Mouse (Mus musculus) midbrain, postnatal 0 days (tissue): ENCODE results near the gene Fastkd5. TPM values are rescaled to one million over a fixed set of nuclear protein-coding genes. Genes with fewer than 3 reads are reported as not detected.
"Not testable (repeated sequence)": the region's sequence is repeated elsewhere in the genome, so short reads cannot be mapped to it uniquely, and the experiment has no call there.

Experiments used
- ATAC-seq: fragments of 200-750 bp; cut with Nextera tagmentation; 2 replicates; pipeline ENCODE4 v1.8.0; 2017; ENCODE audit warnings: moderate number of reproducible peaks, mild to moderate bottlenecking, moderate TSS enrichment, moderate library complexity; ENCODE audit not compliant: low FRiP score
- DNase-seq: peaks from one replicate; pipeline ENCODE4 v3.0.0-alpha.2; 2015; ENCODE audit warnings: low spot score
- H3K27ac ChIP-seq: fragments of 300-500 bp; sonication (generic); 2 replicates; pipeline ENCODE4 v1.5.1; 2014; ENCODE audit warnings: low read depth, mild to moderate bottlenecking, low read length, mixed read lengths
- H3K27me3 ChIP-seq: fragments of 300-500 bp; sonication (generic); 2 replicates; pipeline ENCODE4 v1.6.1; 2014; ENCODE audit warnings: low read length, control low read depth, mixed read lengths; ENCODE audit not compliant: insufficient read depth
- H3K36me3 ChIP-seq: fragments of 300-500 bp; sonication (generic); 2 replicates; pipeline ENCODE4 v1.6.1; 2014; ENCODE audit warnings: low read length, control low read depth, mixed read lengths; ENCODE audit not compliant: insufficient read depth
- H3K4me1 ChIP-seq: fragments of 300-500 bp; sonication (generic); 2 replicates; pipeline ENCODE4 v1.6.1; 2014; ENCODE audit warnings: mild to moderate bottlenecking, control low read depth, antibody characterized with exemption, low read length, mixed read lengths; ENCODE audit not compliant: insufficient read depth
- H3K4me2 ChIP-seq: fragments of 300-500 bp; sonication (generic); 2 replicates; pipeline ENCODE4 v1.6.1; 2014; ENCODE audit warnings: low read depth, mild to moderate bottlenecking, low read length, mixed read lengths; ENCODE audit not compliant: poor library complexity, severe bottlenecking
- H3K4me3 ChIP-seq: fragments of 300-500 bp; sonication (generic); 2 replicates; pipeline ENCODE4 v1.5.1; 2014; ENCODE audit warnings: low read depth, mild to moderate bottlenecking, low read length, moderate library complexity
- H3K9ac ChIP-seq: fragments of 300-500 bp; sonication (generic); replicated peaks from 2 replicates; pipeline ENCODE4 v1.6.1; 2014; ENCODE audit warnings: mild to moderate bottlenecking, low read length, moderate library complexity, mixed read lengths; ENCODE audit not compliant: poor library complexity, severe bottlenecking
- H3K9me3 ChIP-seq: fragments of 300-500 bp; sonication (generic); 2 replicates; pipeline ENCODE4 v1.6.1; 2016; ENCODE audit warnings: low read length, control low read depth
- CTCF ChIP-seq: IDR thresholded peaks from 2 replicates; pipeline ENCODE4 v1.5.1; 2016; ENCODE audit warnings: antibody characterized with exemption, mild to moderate bottlenecking
- WGBS: fragments of 180-500 bp; shearing (Covaris S2); extraction: QIAGEN DNeasy Blood & Tissue Kit; methylation state at CpG from one replicate; pipeline ENCODE4 v1.1.7; 2014; 5-methylcytosine and 5-hydroxymethylcytosine counted together
- polyA plus RNA-seq: library from polyadenylated mRNA; unstranded; fragments of >200 nt; fragmentation: Nextera tagmentation; extraction: Ambion mirVana; gene quantifications from 2 replicates; pipeline ENCODE4 v1.2.1, GENCODE M21; 2015
- total RNA-seq: library from RNA; depleted of rRNA; stranded (reverse); fragments of >200 nt; gene quantifications from 2 replicates; pipeline ENCODE4 v1.2.3, GENCODE M21; 2014

Gene Fastkd5
- total and polyA plus RNA-seq, 2 experiments from 2014 or later = 5.9 to 7.9 TPM

GRCm38 (mm10) chr2:130658530-130658929 is 28.7 kb upstream of the Fastkd5 start:
- no peaks in the 10 kb centered on the region for H3K27me3 ChIP-seq
- no peak for TF ChIP-seq CTCF
- H3K27ac ChIP-seq = no peak overlapping the region
- H3K4me3 ChIP-seq = no peak overlapping the region
- DNase-seq = no peak
- H3K9me3 ChIP-seq = no peaks in the 10 kb centered on the region
- 96% methylated on average over 10 of the region's 10 CpGs for WGBS
- peaks cover 71% of the 10 kb centered on the region for H3K36me3 ChIP-seq
- H3K4me2 ChIP-seq = no peak overlapping the region
- H3K4me1 ChIP-seq = peaks cover 10% of the 10 kb centered on the region; the same call in 1 of the 2 replicates
- H3K9ac ChIP-seq = no peak overlapping the region
- no peak for ATAC-seq

DNA sequence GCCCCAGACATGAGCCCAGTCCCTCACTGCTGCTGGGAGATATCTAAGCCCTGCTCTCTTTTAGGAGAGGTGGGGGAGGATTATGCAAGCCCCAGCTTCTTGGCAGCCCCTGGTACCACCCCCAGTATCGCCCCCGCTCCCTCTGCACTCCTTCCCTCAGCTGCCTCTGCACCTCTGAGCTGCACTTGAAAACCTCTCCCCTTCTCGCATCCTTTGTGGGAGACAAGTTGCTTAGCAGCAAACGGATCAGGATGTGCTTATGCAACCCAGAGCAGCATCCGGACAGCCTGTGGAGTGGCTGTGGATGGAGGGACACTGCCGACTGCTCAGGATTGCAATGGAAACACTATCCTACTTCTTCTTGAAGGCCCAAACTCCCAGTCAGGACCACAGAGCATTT is 27.7 kb upstream of the Fastkd5 start:
- Histone ChIP-seq H3K9ac (no peak overlapping the region), H3K4me1 (0 out of 2 replicates have a peak, but pooled peaks cover under 1% of the 10 kb centered on the region), H3K4me3 (no peak overlapping the region), H3K36me3 (peaks cover 73% of the 10 kb centered on the region), H3K4me2 (no peak overlapping the region), H3K27ac (no peak overlapping the region), H3K9me3 (no peaks in the 10 kb centered on the region), H3K27me3 (no peaks in the 10 kb centered on the region)
- no peak for TF ChIP-seq CTCF
- ATAC-seq (no peak), DNase-seq (no peak)
- 84% methylated on average over 6 of the region's 6 CpGs for WGBS

- ATAC-seq = no peak
- no peaks in the 10 kb centered on the region for H3K27me3 ChIP-seq
- no peak overlapping the region for H3K27ac ChIP-seq
- no peaks in the 10 kb centered on the region for H3K4me1 ChIP-seq
- H3K9me3 ChIP-seq = no peaks in the 10 kb centered on the region
- no peak overlapping the region for H3K4me2 ChIP-seq
- H3K36me3 ChIP-seq = peaks cover 68% of the 10 kb centered on the region
- no peak for DNase-seq
- 97% methylated on average over 9 of the region's 9 CpGs for WGBS
- no peak for TF ChIP-seq CTCF
- H3K4me3 ChIP-seq = no peak overlapping the region
- no peak overlapping the region for H3K9ac ChIP-seq
Measured at GRCm38 (mm10) chr2:130656536-130656935, 26.7 kb upstream of the Fastkd5 start.

DNA sequence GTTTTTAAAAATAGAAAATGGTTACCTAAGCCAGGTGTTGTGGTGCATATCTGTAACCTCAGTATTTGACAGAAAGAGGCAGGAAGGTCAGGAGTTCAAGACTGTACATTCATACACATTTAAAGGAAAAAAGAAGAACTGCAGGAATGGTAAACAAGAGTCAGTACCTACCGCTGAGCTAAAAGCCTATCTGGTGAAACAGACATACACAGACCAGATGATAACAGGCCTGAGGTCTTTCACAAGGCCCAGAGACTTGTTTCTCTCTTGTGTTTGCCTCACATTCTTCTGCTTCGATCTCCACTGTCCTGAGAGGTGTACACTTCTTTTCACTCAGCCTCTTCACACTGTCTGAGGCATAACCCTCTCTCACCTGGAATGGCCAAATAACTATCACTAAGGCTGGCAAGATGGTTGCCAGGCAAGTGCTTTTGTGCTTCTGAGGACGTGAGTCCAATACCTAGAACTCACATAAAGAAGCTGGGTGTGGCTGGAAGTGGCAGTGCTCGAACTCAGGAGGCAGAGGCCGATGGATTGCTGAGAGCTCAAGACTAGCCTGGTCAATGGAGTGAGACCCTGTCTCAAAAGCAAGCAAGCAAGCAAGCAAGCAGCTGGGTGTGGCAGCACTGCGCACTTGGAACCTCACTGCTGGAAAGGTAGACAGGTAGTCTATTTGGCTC is 26.0 kb upstream of the Fastkd5 start:
- H3K4me1 ChIP-seq = no peaks in the 10 kb centered on the region
- TF ChIP-seq CTCF = no peak
- WGBS = 95% methylated on average over 6 of the region's 6 CpGs
- no peak overlapping the region for H3K9ac ChIP-seq
- peaks cover 61% of the 10 kb centered on the region for H3K36me3 ChIP-seq
- no peak for DNase-seq
- H3K27ac ChIP-seq = no peak overlapping the region
- no peaks in the 10 kb centered on the region for H3K9me3 ChIP-seq
- H3K4me2 ChIP-seq = no peak overlapping the region
- no peaks in the 10 kb centered on the region for H3K27me3 ChIP-seq
- ATAC-seq = no peak
- H3K4me3 ChIP-seq = no peak overlapping the region

DNA sequence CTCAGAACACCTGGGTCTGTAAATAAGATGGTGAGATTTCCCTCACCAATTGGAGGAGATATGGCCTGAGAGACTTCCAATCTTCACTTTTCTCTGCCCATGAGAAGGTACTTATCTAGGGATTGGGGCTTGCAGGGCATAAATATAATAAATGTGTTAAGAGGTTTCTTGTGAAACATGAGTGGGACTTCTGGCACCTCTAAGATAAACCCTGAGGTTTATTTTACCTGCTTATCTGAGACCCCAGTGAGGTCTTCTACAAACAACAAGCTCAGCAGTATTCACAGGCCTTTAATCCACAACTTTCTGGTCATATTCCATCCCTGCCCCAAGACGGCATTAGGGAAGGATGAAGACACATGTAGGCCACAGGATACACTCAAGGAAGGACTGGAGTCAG is 23.9 kb upstream of the Fastkd5 start:
- ATAC-seq (no peak), DNase-seq (no peak)
- H3K4me3 ChIP-seq = no peak overlapping the region
- no peak overlapping the region for H3K27ac ChIP-seq
- H3K9me3 ChIP-seq = no peaks in the 10 kb centered on the region
- no peak overlapping the region for H3K4me2 ChIP-seq
- 86% methylated on average over 1 of the region's 1 CpGs for WGBS
- TF ChIP-seq CTCF = no peak
- no peak overlapping the region for H3K9ac ChIP-seq
- peaks cover 46% of the 10 kb centered on the region for H3K36me3 ChIP-seq
- H3K27me3 ChIP-seq = no peaks in the 10 kb centered on the region
- H3K4me1 ChIP-seq = no peaks in the 10 kb centered on the region

DNA sequence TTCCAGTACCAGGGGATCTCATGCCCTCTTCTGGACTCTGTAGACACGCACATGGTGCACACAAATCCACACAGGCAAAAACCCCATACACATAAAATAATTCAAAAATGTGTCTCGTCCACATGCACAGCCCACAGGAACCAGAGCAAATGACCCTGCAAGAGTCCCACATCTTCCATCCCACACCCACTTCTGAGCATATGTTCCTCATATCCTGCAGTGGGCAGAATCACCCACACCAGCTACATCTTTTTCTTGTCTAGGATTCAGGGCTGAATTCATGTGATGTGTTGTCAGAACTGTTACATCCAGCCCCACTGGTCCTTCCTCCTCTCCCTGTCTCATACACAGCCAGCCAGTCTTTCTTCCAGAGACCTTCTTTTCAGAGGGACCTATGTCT is 23.5 kb upstream of the Fastkd5 start:
- TF ChIP-seq CTCF = no peak
- no peaks in the 10 kb centered on the region for H3K4me1 ChIP-seq
- peaks cover 42% of the 10 kb centered on the region for H3K36me3 ChIP-seq
- ATAC-seq = no peak
- no peak overlapping the region for H3K27ac ChIP-seq
- no peak for DNase-seq
- H3K27me3 ChIP-seq = no peaks in the 10 kb centered on the region
- H3K9me3 ChIP-seq = no peaks in the 10 kb centered on the region
- WGBS = 90% methylated on average over 2 of the region's 2 CpGs
- H3K4me2 ChIP-seq = no peak overlapping the region
- no peak overlapping the region for H3K9ac ChIP-seq
- no peak overlapping the region for H3K4me3 ChIP-seq

DNA sequence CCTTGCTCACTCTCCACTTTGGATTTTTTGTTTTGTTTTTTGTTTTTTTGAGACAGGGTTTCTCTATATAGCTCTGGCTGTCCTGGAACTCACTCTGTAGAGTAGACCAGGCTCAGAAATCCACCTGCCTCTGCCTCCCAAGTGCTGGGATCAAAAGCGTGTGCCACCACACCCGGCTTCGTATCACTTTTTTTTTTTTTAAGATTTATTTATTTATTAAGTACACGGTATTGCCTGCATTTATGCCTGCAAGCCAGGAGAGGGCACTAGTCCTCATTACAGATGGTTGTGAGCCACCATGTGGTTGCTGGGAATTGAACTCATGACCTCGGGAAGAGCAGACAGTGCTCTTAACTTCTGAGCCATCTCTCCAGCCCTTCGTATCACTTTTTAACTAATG is 19.2 kb upstream of the Fastkd5 start:
- not testable (repeated sequence) for DNase-seq, H3K27ac ChIP-seq, ATAC-seq, H3K4me3 ChIP-seq, H3K27me3 ChIP-seq, H3K4me2 ChIP-seq, H3K9ac ChIP-seq, H3K4me1 ChIP-seq, H3K9me3 ChIP-seq
- H3K36me3 ChIP-seq = peaks cover 14% of the 10 kb centered on the region; the same call in 1 of the 2 replicates
- 84% methylated on average over 6 of the region's 6 CpGs for WGBS
